Mouse (Mus musculus): Measurements from ENCODE around the gene Chsy1.

The Chsy1 gene

GRCm38 (mm10) chr7:66109855-66110635 lies 730 bp downstream of the Chsy1 start:
- DNase-seq (ENCODE audit: low spot score in 2 of 2): no peak

- no peak for DNase-seq (ENCODE audit: low spot score in 2 of 2)
Measured at GRCm38 (mm10) chr7:66110636-66111112, 1.4 kb downstream of the Chsy1 start.

GRCm38 (mm10) chr7:66111211-66111610 lies 1.9 kb downstream of the Chsy1 start:
- no peak for DNase-seq (ENCODE audit: low spot score in 2 of 2)

GRCm38 (mm10) chr7:66113561-66113960 lies 4.2 kb downstream of the Chsy1 start:
- DNase-seq (ENCODE audit: low spot score in 2 of 2): no peak

- DNase-seq (ENCODE audit: low spot score in 2 of 2): no peak
Measured at GRCm38 (mm10) chr7:66115821-66116343, 6.6 kb downstream of the Chsy1 start.

GRCm38 (mm10) chr7:66116906-66117482 lies 7.7 kb downstream of the Chsy1 start:
- no peak for DNase-seq (ENCODE audit: low spot score in 2 of 2)

- no peak for DNase-seq (ENCODE audit: low spot score in 2 of 2)
Measured at GRCm38 (mm10) chr7:66118046-66118445, 8.7 kb downstream of the Chsy1 start.

GRCm38 (mm10) chr7:66118796-66119195 lies 9.5 kb downstream of the Chsy1 start:
- no peak for DNase-seq (ENCODE audit: low spot score in 2 of 2)

- DNase-seq (ENCODE audit: low spot score in 2 of 2): no peak
Measured at GRCm38 (mm10) chr7:66120139-66120538, 10.8 kb downstream of the Chsy1 start.

GRCm38 (mm10) chr7:66120702-66121396 lies 11.5 kb downstream of the Chsy1 start:
- DNase-seq (ENCODE audit: low spot score in 2 of 2): no peak

GRCm38 (mm10) chr7:66124551-66124968 lies 15.2 kb downstream of the Chsy1 start:
- DNase-seq (ENCODE audit: low spot score in 2 of 2): no peak

- DNase-seq (ENCODE audit: low spot score in 2 of 2): no peak
Measured at GRCm38 (mm10) chr7:66125368-66125767, 16.1 kb downstream of the Chsy1 start.

GRCm38 (mm10) chr7:66127951-66128645 lies 18.8 kb downstream of the Chsy1 start:
- no peak for DNase-seq (ENCODE audit: low spot score in 2 of 2)

- no peak for DNase-seq (ENCODE audit: low spot score in 2 of 2)
Measured at GRCm38 (mm10) chr7:66128857-66129256, 19.5 kb downstream of the Chsy1 start.

- DNase-seq (ENCODE audit: low spot score in 2 of 2): no peak
Measured at GRCm38 (mm10) chr7:66130296-66130695, 21.0 kb downstream of the Chsy1 start.

- no peak for DNase-seq (ENCODE audit: low spot score in 2 of 2)
Measured at GRCm38 (mm10) chr7:66131776-66132421, 22.6 kb downstream of the Chsy1 start.

GRCm38 (mm10) chr7:66134154-66134553 lies 24.8 kb downstream of the Chsy1 start:
- no peak for DNase-seq (ENCODE audit: low spot score in 2 of 2)

GRCm38 (mm10) chr7:66135644-66136043 lies 26.3 kb downstream of the Chsy1 start:
- no peak for DNase-seq (ENCODE audit: low spot score in 2 of 2)

- no peak for DNase-seq (ENCODE audit: low spot score in 2 of 2)
Measured at GRCm38 (mm10) chr7:66136187-66136586, 26.9 kb downstream of the Chsy1 start.

GRCm38 (mm10) chr7:66137309-66137708 lies 28.0 kb downstream of the Chsy1 start:
- DNase-seq (ENCODE audit: low spot score in 2 of 2): no peak

GRCm38 (mm10) chr7:66138301-66138700 lies 29.0 kb downstream of the Chsy1 start:
- DNase-seq (ENCODE audit: low spot score in 2 of 2): no peak

Data from right cerebral cortex, postnatal 36 days (tissue).